Comparison of ENCODE assay signal across 26 mouse cellular contexts in genomic region chr14:40895681-40896080, GRCm38 (mm10). TPM values are rescaled to one million over a fixed set of nuclear protein-coding genes. Genes with fewer than 3 reads are reported as not detected.
"Had no signal": no experiment of that assay in that cellular context is flagged by ENCODE, and none has a peak within 500 bp of the region (broad histone marks: within the 10 kb centered on the region; RNA-seq: fewer than 3 reads in every experiment).

No protein-coding gene starts in this region.

- H3K36me3 ChIP-seq: heart, embryonic 12.5 days; hindbrain, embryonic 10.5 days; hindbrain, embryonic 12.5 days; intestine, embryonic 15.5 days; limb, embryonic 10.5 days; limb, embryonic 12.5 days; liver, embryonic 13.5 days had no signal

- H3K27ac ChIP-seq: gastrocnemius, adult 2 months; heart, adult 2 months; hindbrain, embryonic 10.5 days; hindbrain, embryonic 12.5 days; hindbrain, embryonic 14.5 days; intestine, embryonic 15.5 days; limb, embryonic 10.5 days; limb, embryonic 12.5 days; liver, embryonic 13.5 days had no signal

- H3K9me3 ChIP-seq: heart, embryonic 12.5 days; hindbrain, embryonic 10.5 days; hindbrain, embryonic 12.5 days; intestine, embryonic 15.5 days; limb, embryonic 10.5 days; limb, embryonic 12.5 days; liver, embryonic 13.5 days had no signal

- DNase-seq: forebrain, postnatal 0 days; gastrocnemius, adult 2 months; gastrocnemius, postnatal 10 days; gastrocnemius, postnatal 25 days; heart, adult 2 months; heart, postnatal 10 days; heart, postnatal 4 days; kidney, adult 11 months; kidney, adult 2 months; kidney, adult 9 months; kidney, postnatal 14 days; kidney, postnatal 36 days; layer of hippocampus, adult 9-11 months; layer of hippocampus, postnatal 36 days; liver; liver, embryonic 13.5 days had no signal

- ATAC-seq: forebrain, postnatal 0 days; hindbrain, embryonic 16.5 days; intestine, embryonic 15.5 days had no signal

- H3K27me3 ChIP-seq: heart, embryonic 12.5 days; hindbrain, embryonic 12.5 days; intestine, embryonic 15.5 days; limb, embryonic 12.5 days; liver, embryonic 13.5 days had no signal

- H3K4me3 ChIP-seq: gastrocnemius, adult 2 months; heart, adult 2 months; heart, embryonic 12.5 days; hindbrain, embryonic 10.5 days; hindbrain, embryonic 12.5 days; intestine, embryonic 15.5 days; limb, embryonic 10.5 days; limb, embryonic 12.5 days; liver, embryonic 13.5 days had no signal

- H3K4me2 ChIP-seq: heart, embryonic 12.5 days; hindbrain, embryonic 12.5 days; hindbrain, embryonic 14.5 days; intestine, embryonic 15.5 days; limb, embryonic 12.5 days; liver, embryonic 11.5 days; liver, embryonic 13.5 days had no signal

- H3K9ac ChIP-seq: forebrain, postnatal 0 days; heart, embryonic 12.5 days; hindbrain, embryonic 12.5 days; hindbrain, embryonic 14.5 days; intestine, embryonic 15.5 days; limb, embryonic 12.5 days; liver, embryonic 13.5 days had no signal

RNA-seq across cellular contexts. Expression of gene Sh2d4b, which starts 2.6 kb away (rescaled TPM):
- total RNA-seq: granulocyte monocyte progenitor cell, adult 5-6 weeks had no signal
